Mouse (Mus musculus): ENCODE results near the gene Olfr206. TPM values are rescaled to one million over a fixed set of nuclear protein-coding genes. Genes with fewer than 3 reads are reported as not detected.
"Not testable (repeated sequence)": the region's sequence is repeated elsewhere in the genome, so short reads cannot be mapped to it uniquely, and the experiment has no call there.

Gene Olfr206
- polyA plus RNA-seq (2014; fragmentation: Nextera tagmentation; extraction: Ambion mirVana), result not detected in 2 replicates

DNA sequence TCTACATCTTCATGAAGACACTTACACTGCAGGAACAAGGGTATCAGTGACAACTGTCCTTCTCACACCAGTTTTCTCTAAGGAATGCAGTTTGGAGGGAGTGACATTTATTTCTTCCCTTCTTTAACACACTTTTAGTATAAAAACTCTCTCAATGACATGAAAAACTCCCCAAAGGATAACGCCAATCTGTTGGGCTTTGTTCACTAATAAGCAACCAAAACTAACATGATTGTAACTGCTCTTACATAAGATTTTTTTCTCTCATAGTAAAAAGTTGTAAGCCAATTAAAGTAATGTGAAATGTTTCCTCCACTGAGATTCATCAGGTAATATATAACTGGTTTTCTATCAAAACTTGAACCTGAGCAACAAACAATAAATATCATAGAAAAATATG, at the start of gene Olfr206:
Olfr206 (minus strand) TSS at position 101 of the 400 bp plus-strand sequence.
- no peak within 1 kb of the TSS for H3K4me3 ChIP-seq (ENCODE audit: low read depth, low read length)
- H3K9ac ChIP-seq (replicated peaks; ENCODE audit: low read length), result no peak within 1 kb of the TSS
- ATAC-seq (replicated peaks; ENCODE audit: insufficient number of reproducible peaks, low FRiP score, low TSS enrichment, low read depth), result no peak
- no peaks in the 10 kb centered on the region for H3K27me3 ChIP-seq (ENCODE audit: control insufficient read depth, insufficient read depth, low read length)
- H3K36me3 ChIP-seq (replicated peaks; ENCODE audit: control insufficient read depth, insufficient read depth, low read depth, low read length), result no peaks in the 10 kb centered on the region
- DNase-seq (ENCODE audit: low spot score), result no peak
- H3K9me3 ChIP-seq (replicated peaks; ENCODE audit: control insufficient read depth, low read length), result no peaks in the 10 kb centered on the region
- H3K4me2 ChIP-seq (ENCODE audit: low read depth, low read length), result no peak within 1 kb of the TSS
- no peaks in the 10 kb centered on the region for H3K4me1 ChIP-seq (ENCODE audit: control insufficient read depth, insufficient read depth, low read length)
- 78% methylated on average over 1 of the region's 1 CpGs for WGBS
- no peak within 1 kb of the TSS for H3K27ac ChIP-seq (replicated peaks; ENCODE audit: low read depth, low read length)

DNA sequence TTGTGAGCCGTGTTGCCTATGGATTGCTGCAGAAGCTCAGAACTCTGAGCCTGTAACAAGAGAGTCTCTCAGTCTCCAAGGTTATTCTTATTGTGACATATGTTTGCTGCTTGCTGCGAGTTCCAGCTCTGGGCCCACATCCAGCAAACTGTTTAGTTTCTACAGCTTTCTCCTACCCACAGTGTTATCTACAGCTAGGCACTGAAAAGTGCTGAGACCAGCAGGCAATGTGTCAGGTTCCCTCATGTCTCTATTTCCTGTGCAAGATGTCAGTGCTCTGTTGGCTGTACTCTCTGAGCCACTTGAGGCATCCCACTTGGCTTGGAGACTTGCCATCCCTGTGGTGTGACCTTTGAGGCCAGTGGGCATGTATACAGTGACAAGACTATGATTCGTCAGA, 44.3 kb upstream of the Olfr206 start:
- 77% methylated on average over 3 of the region's 3 CpGs for WGBS
- no peaks in the 10 kb centered on the region for H3K9me3 ChIP-seq (replicated peaks; ENCODE audit: control insufficient read depth, low read length)
- DNase-seq (ENCODE audit: low spot score) (no peak), ATAC-seq (replicated peaks; ENCODE audit: insufficient number of reproducible peaks, low FRiP score, low TSS enrichment, low read depth) (no peak)
- H3K36me3 ChIP-seq (replicated peaks; ENCODE audit: control insufficient read depth, insufficient read depth, low read depth, low read length), result no peaks in the 10 kb centered on the region
- no peaks in the 10 kb centered on the region for H3K4me1 ChIP-seq (ENCODE audit: control insufficient read depth, insufficient read depth, low read length)
- no peak overlapping the region for H3K4me2 ChIP-seq (ENCODE audit: low read depth, low read length)
- no peaks in the 10 kb centered on the region for H3K27me3 ChIP-seq (ENCODE audit: control insufficient read depth, insufficient read depth, low read length)
- no peak overlapping the region for H3K4me3 ChIP-seq (ENCODE audit: low read depth, low read length)
- no peak overlapping the region for H3K27ac ChIP-seq (replicated peaks; ENCODE audit: low read depth, low read length)
- H3K9ac ChIP-seq (replicated peaks; ENCODE audit: low read length), result no peak overlapping the region

DNA sequence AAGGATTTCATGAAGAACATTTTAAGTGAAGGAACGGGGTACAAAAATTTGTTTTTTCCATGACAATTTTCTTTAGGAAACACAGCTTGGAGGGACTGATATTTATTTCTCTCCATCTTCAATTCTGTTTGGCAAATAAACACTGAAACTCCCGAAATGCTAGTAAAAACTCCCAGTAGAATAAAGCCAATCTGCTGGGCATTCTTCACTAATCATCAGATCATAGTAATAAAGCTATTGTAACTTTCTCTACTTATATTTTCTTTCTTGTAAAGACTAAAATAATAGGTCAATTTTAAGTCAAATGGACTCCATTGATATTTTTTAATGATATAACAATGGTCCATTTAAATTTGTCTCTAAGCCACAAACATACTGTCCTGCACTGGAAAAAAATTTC, 14.8 kb upstream of the Olfr206 start, which contains the start of gene Olfr209:
Olfr209 (minus strand) TSS at position 101 of the 400 bp plus-strand sequence.
- no peak for DNase-seq (ENCODE audit: low spot score)
- ATAC-seq (replicated peaks; ENCODE audit: insufficient number of reproducible peaks, low FRiP score, low TSS enrichment, low read depth), result no peak
- Histone ChIP-seq H3K9ac (replicated peaks; ENCODE audit: low read length) (no peak within 1 kb of the TSS), H3K4me1 (ENCODE audit: control insufficient read depth, insufficient read depth, low read length) (no peaks in the 10 kb centered on the region), H3K27me3 (ENCODE audit: control insufficient read depth, insufficient read depth, low read length) (no peaks in the 10 kb centered on the region), H3K27ac (replicated peaks; ENCODE audit: low read depth, low read length) (no peak within 1 kb of the TSS), H3K4me3 (ENCODE audit: low read depth, low read length) (no peak within 1 kb of the TSS), H3K36me3 (replicated peaks; ENCODE audit: control insufficient read depth, insufficient read depth, low read depth, low read length) (no peaks in the 10 kb centered on the region), H3K4me2 (ENCODE audit: low read depth, low read length) (no peak within 1 kb of the TSS), H3K9me3 (replicated peaks; ENCODE audit: control insufficient read depth, low read length) (no peaks in the 10 kb centered on the region)
- 78% methylated on average over 2 of the region's 2 CpGs for WGBS

DNA sequence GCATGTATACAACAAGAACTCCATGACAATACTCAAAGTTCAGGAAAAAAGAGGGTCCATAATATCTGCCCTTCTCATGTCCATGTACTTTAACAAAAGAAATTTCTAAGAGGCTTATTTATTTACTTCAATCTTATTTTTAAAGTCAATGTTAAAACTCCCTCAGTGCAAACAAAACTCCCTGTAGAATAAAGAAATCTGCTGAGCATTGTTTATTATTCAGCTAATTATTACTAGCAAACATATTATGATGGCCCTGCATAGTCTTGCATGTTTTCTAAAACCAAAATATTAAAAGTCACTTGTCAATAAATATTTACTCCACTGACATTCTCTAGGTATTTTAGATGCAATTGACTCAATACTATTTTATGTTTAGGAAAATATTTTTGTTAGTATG, 18.0 kb downstream of the Olfr206 start, which contains the start of gene Olfr205:
Olfr205 (minus strand) TSS at position 101 of the 400 bp plus-strand sequence.
- H3K27ac ChIP-seq (replicated peaks; ENCODE audit: low read depth, low read length), result no peak within 1 kb of the TSS
- no peak within 1 kb of the TSS for H3K4me2 ChIP-seq (ENCODE audit: low read depth, low read length)
- DNase-seq (ENCODE audit: low spot score) (no peak), ATAC-seq (replicated peaks; ENCODE audit: insufficient number of reproducible peaks, low FRiP score, low TSS enrichment, low read depth) (no peak)
- H3K9ac ChIP-seq (replicated peaks; ENCODE audit: low read length), result no peak within 1 kb of the TSS
- no peaks in the 10 kb centered on the region for H3K27me3 ChIP-seq (ENCODE audit: control insufficient read depth, insufficient read depth, low read length)
- no peaks in the 10 kb centered on the region for H3K4me1 ChIP-seq (ENCODE audit: control insufficient read depth, insufficient read depth, low read length)
- H3K36me3 ChIP-seq (replicated peaks; ENCODE audit: control insufficient read depth, insufficient read depth, low read depth, low read length), result no peaks in the 10 kb centered on the region
- H3K9me3 ChIP-seq (replicated peaks; ENCODE audit: control insufficient read depth, low read length), result no peaks in the 10 kb centered on the region
- no peak within 1 kb of the TSS for H3K4me3 ChIP-seq (ENCODE audit: low read depth, low read length)

DNA sequence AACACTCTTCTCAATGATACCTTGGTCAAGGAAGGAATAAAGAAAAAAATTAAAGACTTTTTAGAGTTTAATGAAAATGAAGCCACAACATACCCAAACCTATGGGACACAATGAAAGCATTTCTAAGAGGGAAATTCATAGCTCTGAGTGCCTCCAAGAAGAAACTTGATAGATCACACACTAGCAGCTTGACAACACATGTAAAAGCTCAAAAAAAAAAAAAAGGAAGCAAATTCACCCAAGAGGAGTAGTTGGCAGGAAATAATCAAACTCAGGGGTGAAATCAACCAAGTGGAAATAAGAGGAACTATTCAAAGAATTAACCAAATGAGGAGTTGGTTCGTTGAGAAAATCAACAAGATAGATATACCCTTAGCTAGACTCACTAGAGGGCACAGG, 25.8 kb downstream of the Olfr206 start:
- not testable (repeated sequence) for H3K9me3 ChIP-seq (replicated peaks; ENCODE audit: control insufficient read depth, low read length)
- WGBS, result 65% methylated on average over 1 of the region's 1 CpGs

GRCm38 (mm10) chr16:59318148-59318547, 30.9 kb downstream of the Olfr206 start, which contains the start of gene Olfr204:
Olfr204 (minus strand) TSS chr16:59318248.
- Histone ChIP-seq H3K4me1 (ENCODE audit: control insufficient read depth, insufficient read depth, low read length) (no peaks in the 10 kb centered on the region), H3K36me3 (replicated peaks; ENCODE audit: control insufficient read depth, insufficient read depth, low read depth, low read length) (no peaks in the 10 kb centered on the region), H3K9me3 (replicated peaks; ENCODE audit: control insufficient read depth, low read length) (no peaks in the 10 kb centered on the region), H3K4me2 (ENCODE audit: low read depth, low read length) (no peak within 1 kb of the TSS), H3K9ac (replicated peaks; ENCODE audit: low read length) (no peak within 1 kb of the TSS), H3K4me3 (ENCODE audit: low read depth, low read length) (no peak within 1 kb of the TSS), H3K27ac (replicated peaks; ENCODE audit: low read depth, low read length) (no peak within 1 kb of the TSS), H3K27me3 (ENCODE audit: control insufficient read depth, insufficient read depth, low read length) (no peaks in the 10 kb centered on the region)
- ATAC-seq (replicated peaks; ENCODE audit: insufficient number of reproducible peaks, low FRiP score, low TSS enrichment, low read depth) (no peak), DNase-seq (ENCODE audit: low spot score) (no peak)

More for the DNA sequence above, 25.8 kb downstream of the Olfr206 start:
- H3K9ac ChIP-seq (replicated peaks; ENCODE audit: low read length); H3K27ac ChIP-seq (replicated peaks; ENCODE audit: low read depth, low read length); H3K36me3 ChIP-seq (replicated peaks; ENCODE audit: control insufficient read depth, insufficient read depth, low read depth, low read length); ATAC-seq (replicated peaks; ENCODE audit: insufficient number of reproducible peaks, low FRiP score, low TSS enrichment, low read depth); DNase-seq (ENCODE audit: low spot score); H3K4me3 ChIP-seq (ENCODE audit: low read depth, low read length); H3K4me1 ChIP-seq (ENCODE audit: control insufficient read depth, insufficient read depth, low read length); H3K4me2 ChIP-seq (ENCODE audit: low read depth, low read length); H3K27me3 ChIP-seq (ENCODE audit: control insufficient read depth, insufficient read depth, low read length): not testable (repeated sequence)

- H3K4me1 ChIP-seq (ENCODE audit: control insufficient read depth, insufficient read depth, low read length), result no peaks in the 10 kb centered on the region
- WGBS, result 84% methylated on average over 2 of the region's 2 CpGs
- no peak for ATAC-seq (replicated peaks; ENCODE audit: insufficient number of reproducible peaks, low FRiP score, low TSS enrichment, low read depth)
- no peaks in the 10 kb centered on the region for H3K27me3 ChIP-seq (ENCODE audit: control insufficient read depth, insufficient read depth, low read length)
- H3K4me2 ChIP-seq (ENCODE audit: low read depth, low read length), result no peak within 1 kb of the TSS
- H3K9me3 ChIP-seq (replicated peaks; ENCODE audit: control insufficient read depth, low read length), result no peaks in the 10 kb centered on the region
- DNase-seq (ENCODE audit: low spot score), result no peak
- H3K27ac ChIP-seq (replicated peaks; ENCODE audit: low read depth, low read length), result no peak within 1 kb of the TSS
- no peak within 1 kb of the TSS for H3K4me3 ChIP-seq (ENCODE audit: low read depth, low read length)
- no peak within 1 kb of the TSS for H3K9ac ChIP-seq (replicated peaks; ENCODE audit: low read length)
- H3K36me3 ChIP-seq (replicated peaks; ENCODE audit: control insufficient read depth, insufficient read depth, low read depth, low read length), result no peaks in the 10 kb centered on the region
Observed at GRCm38 (mm10) chr16:59298581-59298980, 50.5 kb downstream of the Olfr206 start, which contains the start of gene Olfr203. Olfr203 (plus strand) TSS chr16:59298881.
